Mouse (Mus musculus) E14TG2a.4 (cell line): ENCODE measurements at regions not wholly inside any gene's neighbourhood (a gene's known extent, or its start where the extent isn't known, plus 50 kb on each side); places are given as distances from the start of the nearest gene placed in this dataset.

Source experiments
- CTCF ChIP-seq: conservative IDR thresholded peaks from 2 replicates; pipeline ENCODE4 v1.5.1; 2014; ENCODE audit warnings: low read length
- NANOG ChIP-seq: IDR thresholded peaks from 2 replicates; pipeline ENCODE4 v1.6.1; 2014; ENCODE audit warnings: borderline replicate concordance, low read length, mixed read lengths

GRCm38 (mm10) chr5:16499891-16500290 lies 53.4 kb upstream of the Hgf start:
- TF ChIP-seq CTCF (no peak), NANOG (no peak)
